Mouse (Mus musculus) G1E (cell line): Measurements from ENCODE around the gene Tsku.

ENCODE experiments used
- CTCF ChIP-seq: IDR thresholded peaks from 2 replicates; pipeline ENCODE4 v1.5.1; 2012; ENCODE audit warnings: low read depth, low read length, inconsistent platforms, mixed read lengths
- GATA1 ChIP-seq: IDR thresholded peaks from 2 replicates; pipeline ENCODE4 v1.6.1; 2012; ENCODE audit warnings: borderline replicate concordance, low read length, inconsistent platforms, mixed read lengths
- GATA2 ChIP-seq: IDR thresholded peaks from 2 replicates; pipeline ENCODE4 v1.6.1; 2012; ENCODE audit warnings: low read depth, low read length, inconsistent platforms, borderline replicate concordance
- TAL1 ChIP-seq: conservative IDR thresholded peaks from 2 replicates; pipeline ENCODE4 v1.6.1; 2012; ENCODE audit warnings: low read depth, low read length, inconsistent platforms, mixed read lengths

DNA sequence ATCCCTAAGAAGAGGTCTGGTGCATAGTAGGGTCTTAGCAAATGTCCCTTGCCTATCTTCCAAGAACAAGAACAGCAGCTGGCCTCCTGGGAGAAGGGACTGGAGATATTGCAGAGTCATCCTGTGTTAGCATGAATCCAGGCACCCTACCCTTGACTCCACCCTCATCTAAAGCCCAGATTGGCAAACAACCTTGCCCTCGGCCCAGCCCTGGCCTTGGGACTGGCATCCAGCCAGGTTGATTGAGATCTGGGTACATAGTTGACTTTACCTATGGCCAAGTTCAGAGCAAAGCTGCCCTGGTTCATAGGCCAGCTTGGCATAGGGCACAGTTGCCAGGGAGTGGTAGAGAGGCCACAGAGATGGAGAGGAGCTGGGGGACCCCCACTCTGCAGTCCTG is 24.0 kb upstream of the Tsku start:
- no peak for TF ChIP-seq CTCF
- no peak for TF ChIP-seq TAL1
- TF ChIP-seq GATA1, result no peak
- TF ChIP-seq GATA2, result no peak
